Comparison of ENCODE assay signal across 8 mouse cellular contexts in the genomic region with DNA sequence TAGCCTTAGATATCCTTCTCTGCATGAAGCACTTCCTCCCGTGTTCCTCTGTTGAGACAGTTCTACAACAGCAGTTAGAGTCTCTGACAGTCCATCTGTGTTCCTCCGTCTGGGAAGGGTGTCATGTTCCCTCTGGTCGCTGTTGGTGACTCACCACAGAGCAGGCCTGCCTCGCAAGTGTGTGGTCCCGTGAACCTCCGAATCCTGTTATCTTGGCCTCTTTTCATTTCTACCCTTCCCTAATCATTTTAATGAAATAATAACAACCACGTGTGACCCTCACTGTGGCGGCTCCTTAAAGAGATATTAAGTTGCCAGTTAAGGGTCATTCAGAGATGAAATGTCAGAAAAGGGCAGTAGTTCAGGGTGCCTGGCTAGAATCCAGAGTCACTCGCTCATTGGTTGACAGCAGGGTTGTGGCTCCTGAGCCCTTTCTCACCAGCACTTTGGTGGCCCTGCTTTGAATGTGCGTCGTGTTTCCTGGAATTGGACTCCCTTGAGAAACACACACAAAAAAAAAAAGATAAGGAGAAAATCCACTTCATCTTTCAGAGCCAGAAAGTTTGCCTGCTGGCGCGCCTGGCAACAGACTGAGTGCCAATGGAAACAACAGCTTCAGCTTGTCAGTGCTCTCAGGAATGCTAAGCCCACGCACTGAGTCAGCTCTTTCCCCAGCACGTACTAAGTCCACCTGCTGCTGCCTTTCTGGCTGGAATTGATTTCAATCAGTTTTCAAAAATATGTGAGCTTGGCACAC.
DNase-seq lines count a peak whose midpoint lies in the region; ATAC-seq lines count a peak whose summit lies in the region.

No protein-coding gene starts in this region.

- no peaks in the 10 kb centered on the region for H3K9me3 ChIP-seq in heart, embryonic 16.5 days (replicated peaks; ENCODE audit: control insufficient read depth, low read length)
- no peaks in the 10 kb centered on the region for H3K9me3 ChIP-seq in midbrain, embryonic 11.5 days (ENCODE audit: control insufficient read depth, low read length)
- H3K9me3 ChIP-seq in midbrain, embryonic 10.5 days (replicated peaks), result no peaks in the 10 kb centered on the region

- ATAC-seq in heart, embryonic 16.5 days (replicated peaks; ENCODE audit: extremely low read depth, insufficient read depth, low FRiP score), result peak; percentile 70; the same call in 1 of the 2 replicates
- ATAC-seq in activated CD4-positive, CD25-positive, alpha-beta regulatory T cell, adult 4 months, result no peak
- ATAC-seq in midbrain, embryonic 11.5 days (ENCODE audit: low FRiP score), result no peak

- H3K4me1 ChIP-seq in heart, embryonic 16.5 days (ENCODE audit: control insufficient read depth, insufficient read depth, low read length), result peaks cover 3% of the 10 kb centered on the region; the same call in 1 of the 2 replicates
- H3K4me1 ChIP-seq in midbrain, embryonic 11.5 days (ENCODE audit: control insufficient read depth, insufficient read depth, low read length), result no peaks in the 10 kb centered on the region
- H3K4me1 ChIP-seq in midbrain, embryonic 10.5 days, result no peaks in the 10 kb centered on the region

- no peaks in the 10 kb centered on the region for H3K27me3 ChIP-seq in heart, embryonic 16.5 days (ENCODE audit: control insufficient read depth, insufficient read depth, low read length)
- H3K27me3 ChIP-seq in midbrain, embryonic 11.5 days (ENCODE audit: control insufficient read depth, insufficient read depth, low read length), result no peaks in the 10 kb centered on the region
- H3K27me3 ChIP-seq in midbrain, embryonic 10.5 days (ENCODE audit: low read depth, poor library complexity, severe bottlenecking), result no peaks in the 10 kb centered on the region

- H3K4me3 ChIP-seq in heart, embryonic 16.5 days (ENCODE audit: low read length), result no peak overlapping the region
- H3K4me3 ChIP-seq in midbrain, embryonic 11.5 days (ENCODE audit: low read depth, low read length), result no peak overlapping the region
- H3K4me3 ChIP-seq in midbrain, embryonic 10.5 days, result no peak overlapping the region

- peak overlapping the region; percentile 8; the same call in 1 of the 2 replicates for H3K4me2 ChIP-seq in heart, embryonic 16.5 days (ENCODE audit: low read depth, low read length)
- H3K4me2 ChIP-seq in midbrain, embryonic 11.5 days, result no peak overlapping the region

- H3K36me3 ChIP-seq in heart, embryonic 16.5 days (ENCODE audit: control insufficient read depth, insufficient read depth), result no peaks in the 10 kb centered on the region
- no peaks in the 10 kb centered on the region for H3K36me3 ChIP-seq in midbrain, embryonic 11.5 days (ENCODE audit: control insufficient read depth, insufficient read depth, low read length)
- no peaks in the 10 kb centered on the region for H3K36me3 ChIP-seq in midbrain, embryonic 10.5 days

- 14% methylated on average over 15 of the region's 15 CpGs for WGBS in heart, embryonic 16.5 days
- 71% methylated on average over 15 of the region's 15 CpGs for WGBS in midbrain, embryonic 11.5 days
- 66% methylated on average over 15 of the region's 15 CpGs for WGBS in midbrain, embryonic 10.5 days

- no peak overlapping the region for H3K27ac ChIP-seq in heart, embryonic 16.5 days (ENCODE audit: low read length)
- no peak overlapping the region for H3K27ac ChIP-seq in midbrain, embryonic 11.5 days (ENCODE audit: low read depth, low read length)
- H3K27ac ChIP-seq in midbrain, embryonic 10.5 days (replicated peaks), result no peak overlapping the region

- H3K9ac ChIP-seq in heart, embryonic 16.5 days (ENCODE audit: low read length), result no peak overlapping the region
- H3K9ac ChIP-seq in midbrain, embryonic 11.5 days (ENCODE audit: low read length), result no peak overlapping the region

- DNase-seq in adipocyte (ENCODE audit: low spot score), result peak; percentile 10
- DNase-seq in embryo, embryonic 9.5 days (ENCODE audit: extremely low spot score), result peak; percentile 34
- peak; percentile 73 to 78 for DNase-seq in layer of hippocampus, postnatal 36 days
- DNase-seq in right cerebral cortex, adult 2 months (ENCODE audit: low spot score in 2 of 2), result peak; percentile 84 to 89
- no peak for DNase-seq in midbrain, embryonic 11.5 days (ENCODE audit: low spot score, missing footprints)
- no peak for DNase-seq in midbrain, embryonic 10.5 days (ENCODE audit: low spot score)

Comparison
In these comparisons a context has a peak if more than half of its experiments do, and no peak if none do; other contexts are left out.
1. DNase-seq: peak in adipocyte (single experiment), embryo, embryonic 9.5 days (single experiment), layer of hippocampus, postnatal 36 days (2 of 2) and right cerebral cortex, adult 2 months (2 of 2); none in midbrain, embryonic 11.5 days (single experiment) and midbrain, embryonic 10.5 days (single experiment).